Mouse (Mus musculus) CH12.LX (cell line): ENCODE data around the gene Kcnn4. TPM values are rescaled to one million over a fixed set of nuclear protein-coding genes. Genes with fewer than 3 reads are reported as not detected.

Source experiments
- DNase-seq: peaks from one replicate; pipeline ENCODE4 v3.0.0-alpha.2; 2013; ENCODE audit errors: extremely low read depth
- H3K27ac ChIP-seq: 2 replicates; pipeline ENCODE4 v1.5.1; 2012; ENCODE audit warnings: low read depth, mild to moderate bottlenecking, control low read depth, moderate library complexity; ENCODE audit not compliant: insufficient read depth
- H3K27me3 ChIP-seq: replicated peaks from 2 replicates; pipeline ENCODE3; 2012; ENCODE audit warnings: inconsistent platforms
- H3K36me3 ChIP-seq, 2 experiments: replicated peaks in 1 of 2; 2 replicates each; pipeline versions ENCODE3 to v1.6.1; 2012; ENCODE audit warnings: inconsistent platforms in 1 of 2, low read length in 1 of 2, mild to moderate bottlenecking in 1 of 2, mixed read lengths in 1 of 2, moderate library complexity in 1 of 2; ENCODE audit not compliant: control insufficient read depth in 1 of 2, insufficient read depth in 1 of 2
- H3K4me1 ChIP-seq, 2 experiments: 2 replicates each; pipeline ENCODE4 v1.6.1; 2012; ENCODE audit warnings: inconsistent platforms in 1 of 2, moderate library complexity in 1 of 2; ENCODE audit not compliant: insufficient read depth in 2 of 2, control insufficient read depth in 1 of 2
- H3K4me2 ChIP-seq: 2 replicates; pipeline ENCODE4 v1.6.1; 2012; ENCODE audit warnings: low read depth, mild to moderate bottlenecking, control low read depth; ENCODE audit not compliant: poor library complexity, insufficient read depth, severe bottlenecking
- H3K4me3 ChIP-seq, 3 experiments: fragments of 150-350 bp in 1 of 3; sonication (generic) in 1 of 3; replicated peaks in 1 of 3; 2 replicates each; pipeline versions ENCODE3 to v1.5.1; 2011 to 2012; ENCODE audit warnings: low read depth in 2 of 3, low read length in 2 of 3, mild to moderate bottlenecking in 2 of 3, moderate library complexity in 2 of 3, control low read depth in 1 of 3, improper control_type of control experiment in 1 of 3, inconsistent platforms in 1 of 3, mixed read lengths in 1 of 3; ENCODE audit not compliant: poor library complexity in 1 of 3
- H3K79me2 ChIP-seq: replicated peaks from 2 replicates; pipeline ENCODE4 v1.6.1; 2012; ENCODE audit warnings: mild to moderate bottlenecking, moderate library complexity; ENCODE audit not compliant: control insufficient read depth, poor library complexity, insufficient read depth, severe bottlenecking; ENCODE audit errors: extremely low read depth
- H3K9ac ChIP-seq: 2 replicates; pipeline ENCODE4 v1.6.1; 2012; ENCODE audit warnings: low read depth, mild to moderate bottlenecking, control low read depth, moderate library complexity; ENCODE audit not compliant: insufficient read depth
- H3K9me3 ChIP-seq: replicated peaks from 2 replicates; pipeline ENCODE3; 2012; ENCODE audit warnings: low read length, inconsistent platforms, mixed read lengths
- CHD2 ChIP-seq: IDR thresholded peaks from 2 replicates; pipeline ENCODE4 v1.6.1; 2011; ENCODE audit warnings: low read length, improper control_type of control experiment
- CTCF ChIP-seq, 2 experiments: IDR thresholded peaks in 1 of 2; conservative IDR thresholded peaks in 1 of 2; 2 replicates each; pipeline ENCODE4 v1.5.1; 2011 to 2012; ENCODE audit warnings: low read depth in 2 of 2, low read length in 2 of 2, improper control_type of control experiment in 1 of 2, inconsistent platforms in 1 of 2, mild to moderate bottlenecking in 1 of 2, moderate library complexity in 1 of 2
- E2F4 ChIP-seq: IDR thresholded peaks from 2 replicates; pipeline ENCODE4 v1.6.1; 2011; ENCODE audit warnings: low read depth, low read length, improper control_type of control experiment; ENCODE audit not compliant: insufficient replicate concordance
- ELF1 ChIP-seq: IDR thresholded peaks from 2 replicates; pipeline ENCODE4 v1.6.1; 2014; ENCODE audit warnings: low read depth, mild to moderate bottlenecking, inconsistent platforms, low read length, improper control_type of control experiment
- HCFC1 ChIP-seq: IDR thresholded peaks from 2 replicates; pipeline ENCODE4 v1.6.1; 2012; ENCODE audit warnings: low read depth, mild to moderate bottlenecking, inconsistent platforms, low read length, improper control_type of control experiment
- IRF4 ChIP-seq: IDR thresholded peaks from 2 replicates; pipeline ENCODE4 v1.6.1; 2014; ENCODE audit warnings: low read depth, mild to moderate bottlenecking, inconsistent platforms, low read length, improper control_type of control experiment
- JUN ChIP-seq: IDR thresholded peaks from 2 replicates; pipeline ENCODE4 v1.6.1; 2011; ENCODE audit warnings: low read depth, mild to moderate bottlenecking, low read length, improper control_type of control experiment, moderate library complexity; ENCODE audit not compliant: insufficient read depth
- JUND ChIP-seq: conservative IDR thresholded peaks from 2 replicates; pipeline ENCODE4 v1.6.1; 2011; ENCODE audit warnings: low read depth, low read length, improper control_type of control experiment
- MAFK ChIP-seq: IDR thresholded peaks from 2 replicates; pipeline ENCODE4 v1.6.1; 2011; ENCODE audit warnings: low read length, improper control_type of control experiment; ENCODE audit not compliant: insufficient replicate concordance
- MEF2A ChIP-seq: IDR thresholded peaks from 2 replicates; pipeline ENCODE4 v1.6.1; 2014; ENCODE audit warnings: low read depth, mild to moderate bottlenecking, inconsistent platforms, low read length, improper control_type of control experiment, borderline replicate concordance
- NRF1 ChIP-seq: IDR thresholded peaks from 2 replicates; pipeline ENCODE4 v1.6.1; 2014; ENCODE audit warnings: low read depth, mild to moderate bottlenecking, inconsistent platforms, low read length, improper control_type of control experiment, moderate library complexity
- POLR2A ChIP-seq: IDR thresholded peaks from 2 replicates; pipeline ENCODE4 v1.6.1; 2011; ENCODE audit warnings: low read depth, mild to moderate bottlenecking, improper control_type of control experiment, low read length
- POLR2AphosphoS2 ChIP-seq: IDR thresholded peaks from 2 replicates; pipeline ENCODE4 v1.6.1; 2011; ENCODE audit warnings: low read depth, low read length, improper control_type of control experiment
- RAD21 ChIP-seq: IDR thresholded peaks from 2 replicates; pipeline ENCODE4 v1.6.1; 2011; ENCODE audit warnings: low read depth, mild to moderate bottlenecking, low read length, improper control_type of control experiment, moderate library complexity
- RCOR1 ChIP-seq: conservative IDR thresholded peaks from 2 replicates; pipeline ENCODE4 v1.6.1; 2012; ENCODE audit warnings: low read depth, mild to moderate bottlenecking, inconsistent platforms, low read length, improper control_type of control experiment
- SIN3A ChIP-seq: IDR thresholded peaks from 2 replicates; pipeline ENCODE4 v1.6.1; 2012; ENCODE audit warnings: low read length, improper control_type of control experiment, inconsistent platforms
- SMC3 ChIP-seq: IDR thresholded peaks from 2 replicates; pipeline ENCODE4 v1.6.1; 2011; ENCODE audit warnings: low read depth, low read length, improper control_type of control experiment
- TBP ChIP-seq: conservative IDR thresholded peaks from 2 replicates; pipeline ENCODE4 v1.6.1; 2011; ENCODE audit warnings: low read depth, low read length, improper control_type of control experiment
- TCF12 ChIP-seq: IDR thresholded peaks from 2 replicates; pipeline ENCODE4 v1.6.1; 2014; ENCODE audit warnings: low read depth, mild to moderate bottlenecking, inconsistent platforms, low read length, improper control_type of control experiment
- USF1 ChIP-seq: IDR thresholded peaks from 2 replicates; pipeline ENCODE4 v1.6.1; 2014; ENCODE audit warnings: low read depth, mild to moderate bottlenecking, inconsistent platforms, low read length, improper control_type of control experiment
- ZC3H11A ChIP-seq: IDR thresholded peaks from 2 replicates; pipeline ENCODE4 v1.6.1; 2012; ENCODE audit warnings: low read depth, mild to moderate bottlenecking, inconsistent platforms, low read length, improper control_type of control experiment
- ZKSCAN1 ChIP-seq: IDR thresholded peaks from 2 replicates; pipeline ENCODE4 v1.6.1; 2012; ENCODE audit warnings: low read depth, inconsistent platforms, low read length, improper control_type of control experiment, borderline replicate concordance
- ZMIZ1 ChIP-seq: IDR thresholded peaks from 2 replicates; pipeline ENCODE4 v1.6.1; 2012; ENCODE audit warnings: low read depth, mild to moderate bottlenecking, inconsistent platforms, low read length, improper control_type of control experiment
- dilution Hi-C: fragments of 300-500 bp; cut with MboI; formaldehyde crosslinking; loops from 2 replicates; pipeline ENCODE4 v1.14.3; 2020; ENCODE audit warnings: low sequenced_read_pairs; ENCODE audit not compliant: extremely low pct_unique_long_range_greater_than_20kb, extremely low pct_ligation_motif_present
- in situ Hi-C: fragments of 300-500 bp; cut with MboI; formaldehyde crosslinking; loops from 3 replicates; pipeline ENCODE4 v1.14.3; 2019; ENCODE audit warnings: low sequenced_read_pairs, low pct_ligation_motif_present, low pct_unique_long_range_greater_than_20kb, mixed read lengths
- polyA plus RNA-seq: library from polyadenylated mRNA; unstranded; fragments of >175 nt; gene quantifications from 2 replicates; pipeline ENCODE4 v1.2.1, GENCODE M21; 2012; ENCODE audit warnings: low read depth; ENCODE audit not compliant: insufficient read length
- total RNA-seq, 2 experiments: library from RNA; depleted of rRNA; stranded (reverse); fragments of 300-350 nt in 1 of 2; fragments of >200 nt in 1 of 2; gene quantifications; 2 replicates each; pipeline ENCODE4 v1.2.3; 2012 to 2014

The Kcnn4 gene
- total and polyA plus RNA-seq, 3 experiments, result 8.2 to 12.9 (median 10.5) TPM

- no peaks in the 10 kb centered on the region for H3K79me2 ChIP-seq
- no peaks in the 10 kb centered on the region for H3K27me3 ChIP-seq
- H3K4me2 ChIP-seq, result no peak overlapping the region
- H3K9ac ChIP-seq, result no peak overlapping the region
- DNase-seq, result no peak
- no peaks in the 10 kb centered on the region for H3K36me3 ChIP-seq
- TF ChIP-seq E2F4 (no peak), NRF1 (no peak), ZMIZ1 (no peak), SIN3A (no peak), IRF4 (no peak), CTCF (conservative IDR thresholded peaks at IDR 0.05 in 1 of 2, IDR thresholded peaks at IDR 0.05 in 1 of 2; ENCODE audit: low read depth in 2 of 2, low read length in 2 of 2) (no peak), MEF2A (no peak), HCFC1 (no peak), POLR2A (no peak), ZC3H11A (no peak), ELF1 (no peak), CHD2 (no peak), USF1 (no peak), SMC3 (no peak), RAD21 (no peak), RCOR1 (no peak), TCF12 (no peak), TBP (no peak), POLR2AphosphoS2 (no peak)
- TF ChIP-seq, all 38 proteins: peak for 0
- Histone ChIP-seq H3K4me1 (no peaks in the 10 kb centered on the region), H3K4me3 (no peak overlapping the region), H3K9me3 (no peaks in the 10 kb centered on the region), H3K27ac (no peak overlapping the region)
- dilution Hi-C loops, result no loop called here
- in situ Hi-C loops, result no loop called here
Observed at GRCm38 (mm10) chr7:24430551-24431345, 60.7 kb downstream of the Kcnn4 start.

DNA sequence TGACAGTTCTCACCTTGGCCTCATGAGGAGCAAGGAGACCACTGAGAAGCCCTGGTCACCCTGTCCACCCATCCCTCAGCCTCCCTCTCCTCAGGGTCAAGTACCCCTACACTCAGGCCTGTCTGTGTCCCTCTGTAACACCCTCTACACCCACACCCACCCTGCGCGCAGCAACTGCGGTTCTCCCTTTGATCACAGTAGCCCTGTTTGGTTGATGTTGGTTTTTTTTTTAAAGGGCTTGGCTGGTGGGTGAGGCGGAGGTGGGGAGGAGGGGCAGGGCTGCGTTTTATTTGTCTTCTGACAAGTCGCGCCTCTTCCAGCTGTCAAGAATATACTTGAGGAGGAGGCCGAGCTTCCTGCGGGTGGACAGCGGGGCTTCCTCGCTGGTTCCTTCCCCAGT, 61.6 kb downstream of the Kcnn4 start:
- Histone ChIP-seq H3K36me3 (no peaks in the 10 kb centered on the region), H3K27me3 (no peaks in the 10 kb centered on the region), H3K27ac (no peak overlapping the region), H3K79me2 (no peaks in the 10 kb centered on the region), H3K4me3 (no peak overlapping the region), H3K4me1 (no peaks in the 10 kb centered on the region), H3K9me3 (no peaks in the 10 kb centered on the region), H3K9ac (no peak overlapping the region), H3K4me2 (no peak overlapping the region)
- TF ChIP-seq TCF12, result no peak
- no peak for TF ChIP-seq NRF1
- no peak for TF ChIP-seq ZKSCAN1
- TF ChIP-seq JUN, result no peak
- TF ChIP-seq E2F4, result no peak
- no peak for TF ChIP-seq RCOR1
- TF ChIP-seq ZC3H11A, result no peak
- no peak for TF ChIP-seq JUND
- no peak for TF ChIP-seq MAFK
- TF ChIP-seq SMC3, result no peak
- no peak for TF ChIP-seq HCFC1
- TF ChIP-seq CHD2, result no peak
- in situ Hi-C loops, result no loop called here
- no peak for DNase-seq
- dilution Hi-C loops, result no loop called here
